Mouse (Mus musculus): ENCODE measurements around the gene Acvrl1.

GRCm38 (mm10) chr15:101187907-101188306 is 59.6 kb downstream of the Acvrl1 start:
- TF ChIP-seq CTCF (IDR thresholded peaks at IDR 0.05; ENCODE audit: low read depth): peak; percentile 39; the same call in 1 of the 2 replicates
- TF ChIP-seq EP300 (IDR thresholded peaks at IDR 0.05; ENCODE audit: low read depth): no peak
